Mouse (Mus musculus) thymus, adult 2 months (tissue): ENCODE measurements around the gene Ago3. TPM values are rescaled to one million over a fixed set of nuclear protein-coding genes. Genes with fewer than 3 reads are reported as not detected.

Experiments
- DNase-seq: peaks from one replicate; pipeline ENCODE4 v3.0.0; 2021
- H3K27ac ChIP-seq: fragments of 200-500 bp; 2 replicates; pipeline ENCODE4 v1.5.1; 2012; ENCODE audit warnings: low read length, control low read depth; ENCODE audit not compliant: control insufficient read depth, insufficient read depth
- H3K27me3 ChIP-seq: fragments of 200-500 bp; 2 replicates; pipeline ENCODE4 v1.6.1; 2012; ENCODE audit warnings: mild to moderate bottlenecking, low read length, moderate library complexity, mixed read lengths; ENCODE audit not compliant: control insufficient read depth, insufficient read depth
- H3K36me3 ChIP-seq: fragments of 200-500 bp; 2 replicates; pipeline ENCODE4 v1.6.1; 2012; ENCODE audit warnings: mild to moderate bottlenecking, low read length, moderate library complexity; ENCODE audit not compliant: control insufficient read depth, insufficient read depth
- H3K4me1 ChIP-seq: fragments of 200-500 bp; replicated peaks from 2 replicates; pipeline ENCODE4 v1.6.1; 2012; ENCODE audit warnings: low read length; ENCODE audit not compliant: control insufficient read depth, insufficient read depth
- H3K4me3 ChIP-seq: fragments of 200-500 bp; 2 replicates; pipeline ENCODE4 v1.5.1; 2012; ENCODE audit warnings: mild to moderate bottlenecking, low read length, control low read depth, moderate library complexity; ENCODE audit not compliant: control insufficient read depth, insufficient read depth
- CTCF ChIP-seq: fragments of 200-500 bp; IDR thresholded peaks from 2 replicates; pipeline ENCODE4 v1.5.1; 2012; ENCODE audit warnings: mild to moderate bottlenecking, control low read depth, low read length, moderate library complexity, borderline replicate concordance; ENCODE audit not compliant: control insufficient read depth, poor library complexity, insufficient read depth; ENCODE audit errors: extremely low read depth
- POLR2A ChIP-seq: fragments of 200-500 bp; IDR thresholded peaks from 2 replicates; pipeline ENCODE4 v1.6.1; 2012; ENCODE audit warnings: mild to moderate bottlenecking, low read length, control low read depth, moderate library complexity; ENCODE audit not compliant: control insufficient read depth, poor library complexity, insufficient read depth; ENCODE audit errors: extremely low read depth
- WGBS: fragments of 180-500 bp; shearing (Covaris S2); methylation state at CpG from one replicate; pipeline ENCODE4 v1.1.7; 2018; 5-methylcytosine and 5-hydroxymethylcytosine counted together
- polyA plus RNA-seq: library from polyadenylated mRNA; depleted of rRNA; stranded (reverse); fragments of >200 nt; gene quantifications from 2 replicates; pipeline ENCODE4 v1.2.3, GENCODE M21; 2012

The Ago3 gene
- polyA plus RNA-seq, 1 experiment = 29.1 TPM

GRCm38 (mm10) chr4:126466251-126466750 lies 36.9 kb upstream of the Ago3 start:
- no peak for DNase-seq
- Histone ChIP-seq H3K4me3 (no peak overlapping the region), H3K27me3 (no peaks in the 10 kb centered on the region), H3K36me3 (no peaks in the 10 kb centered on the region), H3K27ac (no peak overlapping the region), H3K4me1 (peaks cover 19% of the 10 kb centered on the region)
- TF ChIP-seq POLR2A (no peak), CTCF (no peak)
- 82% methylated on average over 8 of the region's 8 CpGs for WGBS

DNA sequence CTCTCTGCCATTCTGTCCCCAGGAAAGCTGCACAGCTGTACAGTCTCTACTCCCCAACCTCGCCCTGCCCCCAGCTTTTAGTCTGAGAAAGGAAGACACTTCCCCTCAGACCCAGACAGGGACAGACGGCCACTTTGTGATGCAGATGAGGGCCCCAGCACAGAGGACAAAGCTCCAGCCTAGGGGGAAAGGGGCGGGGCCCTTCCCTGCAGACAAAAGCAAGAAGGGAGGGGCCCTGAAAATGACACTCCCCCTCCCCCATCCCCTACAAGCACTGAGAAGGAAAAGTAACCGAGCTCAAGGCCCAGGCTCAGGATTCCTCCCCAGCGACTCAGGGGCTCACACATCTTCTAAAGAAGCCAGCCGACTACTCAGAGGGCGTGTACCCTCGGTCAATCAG lies 36.5 kb upstream of the Ago3 start:
- no peak overlapping the region for H3K27ac ChIP-seq
- WGBS = 42% methylated on average over 8 of the region's 8 CpGs
- TF ChIP-seq CTCF (no peak), POLR2A (no peak)
- peak; percentile 28 for DNase-seq
- no peak overlapping the region for H3K4me3 ChIP-seq
- H3K27me3 ChIP-seq = no peaks in the 10 kb centered on the region
- no peaks in the 10 kb centered on the region for H3K36me3 ChIP-seq
- peaks cover 19% of the 10 kb centered on the region for H3K4me1 ChIP-seq

DNA sequence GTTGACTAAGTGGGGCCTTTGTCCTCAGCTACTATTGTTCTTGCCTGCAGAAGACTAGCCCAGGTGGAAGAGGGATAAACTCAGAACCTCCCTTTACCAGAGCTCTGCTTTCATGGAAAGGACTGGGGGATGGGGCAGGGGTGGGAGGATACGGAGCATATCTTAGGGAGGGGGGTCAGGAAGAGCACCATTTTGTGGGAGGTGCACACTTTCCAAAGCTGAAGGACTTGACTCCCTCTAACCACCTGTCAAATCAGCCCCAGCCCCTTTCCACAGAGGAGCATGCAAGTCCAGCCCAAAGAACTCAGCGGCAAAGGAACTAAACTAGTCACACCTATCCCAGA lies 35.5 kb upstream of the Ago3 start:
- no peak overlapping the region for H3K27ac ChIP-seq
- no peaks in the 10 kb centered on the region; the same call in 1 of the 2 replicates for H3K36me3 ChIP-seq
- WGBS = 96% methylated on average over 2 of the region's 2 CpGs
- TF ChIP-seq CTCF = no peak
- no peak for TF ChIP-seq POLR2A
- H3K4me3 ChIP-seq = no peak overlapping the region
- peaks cover 19% of the 10 kb centered on the region for H3K4me1 ChIP-seq
- H3K27me3 ChIP-seq = no peaks in the 10 kb centered on the region
- DNase-seq = no peak

GRCm38 (mm10) chr4:126464189-126464891 lies 35.0 kb upstream of the Ago3 start:
- peaks cover 3% of the 10 kb centered on the region; the same call in 1 of the 2 replicates for H3K36me3 ChIP-seq
- peaks cover 19% of the 10 kb centered on the region for H3K4me1 ChIP-seq
- no peak overlapping the region for H3K4me3 ChIP-seq
- DNase-seq = no peak
- TF ChIP-seq POLR2A = no peak
- no peak for TF ChIP-seq CTCF
- H3K27me3 ChIP-seq = no peaks in the 10 kb centered on the region
- 84% methylated on average over 4 of the region's 4 CpGs for WGBS
- H3K27ac ChIP-seq = no peak overlapping the region

- H3K36me3 ChIP-seq = peaks cover 58% of the 10 kb centered on the region
- TF ChIP-seq CTCF (no peak), POLR2A (no peak)
- no peaks in the 10 kb centered on the region for H3K4me1 ChIP-seq
- DNase-seq = no peak
- H3K4me3 ChIP-seq = no peak overlapping the region
- no peak overlapping the region for H3K27ac ChIP-seq
- WGBS = 95% methylated on average over 7 of the region's 7 CpGs
- no peaks in the 10 kb centered on the region for H3K27me3 ChIP-seq
Observed at GRCm38 (mm10) chr4:126455441-126455840, 26.1 kb upstream of the Ago3 start.

DNA sequence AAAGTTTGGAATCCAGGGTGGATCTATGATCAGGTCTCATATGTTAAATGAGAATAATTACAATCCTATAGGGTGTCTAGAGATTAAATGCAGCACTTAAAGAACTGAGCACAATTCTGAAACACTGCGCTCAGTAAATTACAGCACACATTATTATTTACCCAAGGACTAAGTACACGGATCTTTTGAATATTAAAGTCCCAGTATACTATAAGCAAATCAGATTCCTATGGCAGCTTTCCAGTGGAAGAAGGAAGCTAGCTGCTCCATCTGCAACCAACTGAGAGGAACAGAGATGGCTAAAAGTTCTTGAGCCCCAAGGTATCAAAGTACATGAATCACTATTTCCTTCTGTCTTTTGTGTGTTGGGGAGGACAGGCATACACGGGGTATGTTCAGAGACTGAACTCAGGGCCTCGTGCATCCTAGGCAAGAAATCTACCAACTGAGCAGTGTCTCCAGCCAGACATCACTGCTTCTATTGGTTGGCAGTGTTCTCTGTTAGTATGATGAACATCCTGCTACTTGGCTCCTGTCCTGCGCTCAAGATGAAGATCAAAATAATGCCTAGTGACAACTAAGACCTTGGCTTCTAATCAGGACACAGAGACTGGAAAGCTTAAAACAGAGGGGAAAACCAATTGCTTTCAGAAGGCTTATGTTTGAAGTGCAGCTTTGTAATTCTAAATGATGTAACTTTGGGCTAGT lies 25.3 kb upstream of the Ago3 start:
- no peaks in the 10 kb centered on the region for H3K27me3 ChIP-seq
- H3K36me3 ChIP-seq = peaks cover 58% of the 10 kb centered on the region
- no peaks in the 10 kb centered on the region for H3K4me1 ChIP-seq
- no peak for DNase-seq
- no peak for TF ChIP-seq POLR2A
- no peak for TF ChIP-seq CTCF
- H3K4me3 ChIP-seq = no peak overlapping the region
- H3K27ac ChIP-seq = no peak overlapping the region
- 96% methylated on average over 5 of the region's 5 CpGs for WGBS
